Mouse (Mus musculus) thymus, postnatal 0 days (tissue): ENCODE results near the gene Oas1f. TPM values are rescaled to one million over a fixed set of nuclear protein-coding genes. Genes with fewer than 3 reads are reported as not detected.
"Not testable (repeated sequence)": the region's sequence is repeated elsewhere in the genome, so short reads cannot be mapped to it uniquely, and the experiment has no call there.

ENCODE experiments used
- DNase-seq: peaks from one replicate; pipeline ENCODE4 v3.0.0-alpha.2; 2015; ENCODE audit warnings: low spot score
- polyA plus RNA-seq: library from polyadenylated mRNA; unstranded; fragments of >200 nt; fragmentation: Nextera tagmentation; extraction: Ambion mirVana; gene quantifications from 2 replicates; pipeline ENCODE4 v1.2.1, GENCODE M21; 2015

Gene Oas1f
- 0.42 and 0.44 TPM in 2 replicates for polyA plus RNA-seq

GRCm38 (mm10) chr5:120847067-120847466 is at the start of gene Oas1f:
Gene Oas1f (plus strand): TSS chr5:120847367.
- no peak for DNase-seq

GRCm38 (mm10) chr5:120798147-120798546 is 49.0 kb upstream of the Oas1f start:
- DNase-seq: not testable (repeated sequence)

GRCm38 (mm10) chr5:120798943-120799342 is 48.2 kb upstream of the Oas1f start:
- not testable (repeated sequence) for DNase-seq

GRCm38 (mm10) chr5:120803596-120803995 is 43.6 kb upstream of the Oas1f start:
- DNase-seq: no peak

GRCm38 (mm10) chr5:120806458-120806857 is 40.7 kb upstream of the Oas1f start:
- DNase-seq: peak; percentile 72

GRCm38 (mm10) chr5:120809171-120809570 is 38.0 kb upstream of the Oas1f start:
- DNase-seq: no peak

GRCm38 (mm10) chr5:120811951-120812819 is 35.0 kb upstream of the Oas1f start, which contains the start of gene Oas1c:
Gene Oas1c (minus strand): TSS chr5:120812514.
- peak; percentile 86 for DNase-seq

GRCm38 (mm10) chr5:120813023-120813422 is 34.1 kb upstream of the Oas1f start:
- DNase-seq: peak; percentile 6

GRCm38 (mm10) chr5:120815949-120816348 is 31.2 kb upstream of the Oas1f start:
- DNase-seq: peak; percentile 59

GRCm38 (mm10) chr5:120818999-120819398 is 28.2 kb upstream of the Oas1f start:
- no peak for DNase-seq

GRCm38 (mm10) chr5:120831031-120831430 is 16.1 kb upstream of the Oas1f start:
- DNase-seq: peak; percentile 46

GRCm38 (mm10) chr5:120833335-120834280 is 13.6 kb upstream of the Oas1f start:
- DNase-seq: no peak

- DNase-seq: peak; percentile 57
These were observed 10.2 kb upstream of the Oas1f start for GRCm38 (mm10) chr5:120836731-120837585.

- DNase-seq: no peak
These were observed 2.5 kb upstream of the Oas1f start for GRCm38 (mm10) chr5:120844713-120845112.

GRCm38 (mm10) chr5:120849601-120850136 is 2.5 kb downstream of the Oas1f start:
- peak; percentile 53 for DNase-seq

GRCm38 (mm10) chr5:120859241-120859640 is 12.1 kb downstream of the Oas1f start:
- no peak for DNase-seq

- DNase-seq: no peak
These were observed 14.0 kb downstream of the Oas1f start, which contains the start of gene Oas1h for GRCm38 (mm10) chr5:120861121-120861520. Gene Oas1h (plus strand): TSS chr5:120861421.

GRCm38 (mm10) chr5:120865336-120865860 is 18.2 kb downstream of the Oas1f start:
- peak; percentile 37 for DNase-seq

GRCm38 (mm10) chr5:120869436-120870015 is 22.4 kb downstream of the Oas1f start:
- no peak for DNase-seq

GRCm38 (mm10) chr5:120870081-120870480 is 22.9 kb downstream of the Oas1f start:
- no peak for DNase-seq
